Mouse (Mus musculus) midbrain, embryonic 11.5 days (tissue): Measurements from ENCODE around the gene Sgo2a. TPM values are rescaled to one million over a fixed set of nuclear protein-coding genes. Genes with fewer than 3 reads are reported as not detected.
A peak's percentile ranks its signal among the peaks of the same experiment; 100 is the strongest.

Experiments used
- ATAC-seq: fragments of 200-750 bp; cut with Nextera tagmentation; 2 replicates; pipeline ENCODE4 v1.8.0; 2017; ENCODE audit warnings: moderate TSS enrichment, moderate library complexity; ENCODE audit not compliant: low FRiP score
- DNase-seq: peaks from one replicate; pipeline ENCODE4 v3.0.0; 2015; ENCODE audit warnings: low spot score; ENCODE audit errors: missing footprints
- H3K27ac ChIP-seq: fragments of 300-500 bp; sonication (generic); 2 replicates; pipeline ENCODE4 v1.5.1; 2014; ENCODE audit warnings: low read depth, low read length
- H3K27me3 ChIP-seq: fragments of 300-500 bp; sonication (generic); 2 replicates; pipeline ENCODE4 v1.6.1; 2014; ENCODE audit warnings: mild to moderate bottlenecking, low read length, moderate library complexity, mixed read lengths; ENCODE audit not compliant: control insufficient read depth, insufficient read depth
- H3K36me3 ChIP-seq: fragments of 300-500 bp; sonication (generic); 2 replicates; pipeline ENCODE4 v1.6.1; 2014; ENCODE audit warnings: mild to moderate bottlenecking, low read length, moderate library complexity, mixed read lengths; ENCODE audit not compliant: control insufficient read depth, insufficient read depth
- H3K4me1 ChIP-seq: fragments of 300-500 bp; sonication (generic); 2 replicates; pipeline ENCODE4 v1.6.1; 2014; ENCODE audit warnings: low read length; ENCODE audit not compliant: control insufficient read depth, insufficient read depth
- H3K4me2 ChIP-seq: fragments of 300-500 bp; sonication (generic); 2 replicates; pipeline ENCODE4 v1.6.1; 2014; ENCODE audit warnings: mild to moderate bottlenecking, moderate library complexity
- H3K4me3 ChIP-seq: fragments of 300-500 bp; sonication (generic); 2 replicates; pipeline ENCODE4 v1.5.1; 2014; ENCODE audit warnings: low read depth, low read length
- H3K9ac ChIP-seq: fragments of 300-500 bp; sonication (generic); 2 replicates; pipeline ENCODE4 v1.6.1; 2014; ENCODE audit warnings: low read length
- H3K9me3 ChIP-seq: fragments of 300-500 bp; sonication (generic); 2 replicates; pipeline ENCODE4 v1.6.1; 2016; ENCODE audit warnings: low read length; ENCODE audit not compliant: control insufficient read depth
- WGBS: fragments of 180-500 bp; shearing (Covaris S2); extraction: QIAGEN DNeasy Blood & Tissue Kit; methylation state at CpG from one replicate; pipeline ENCODE4 v1.1.7; 2014; 5-methylcytosine and 5-hydroxymethylcytosine counted together
- polyA plus RNA-seq: library from polyadenylated mRNA; unstranded; fragments of >200 nt; fragmentation: Nextera tagmentation; extraction: Ambion mirVana; gene quantifications from 2 replicates; pipeline ENCODE4 v1.2.1, GENCODE M21; 2014

Sgo2a gene
- polyA plus RNA-seq, 1 experiment from 2014 or later: 30.5 TPM

- no peaks in the 10 kb centered on the region for H3K36me3 ChIP-seq
- H3K4me1 ChIP-seq: no peaks in the 10 kb centered on the region
- H3K27me3 ChIP-seq: no peaks in the 10 kb centered on the region
- WGBS: 85% methylated on average over 9 of the region's 9 CpGs
- H3K4me3 ChIP-seq: no peak overlapping the region
- peak; percentile 39 for DNase-seq
- H3K4me2 ChIP-seq: no peak overlapping the region
- no peak for ATAC-seq
- H3K27ac ChIP-seq: no peak overlapping the region
- H3K9me3 ChIP-seq: no peaks in the 10 kb centered on the region
- H3K9ac ChIP-seq: no peak overlapping the region
Observed at GRCm38 (mm10) chr1:58071006-58071405, 75.2 kb downstream of the Sgo2a start.

- Histone ChIP-seq H3K9me3 (no peaks in the 10 kb centered on the region), H3K4me3 (no peak overlapping the region), H3K27ac (no peak overlapping the region), H3K4me1 (no peaks in the 10 kb centered on the region), H3K9ac (no peak overlapping the region), H3K4me2 (no peak overlapping the region), H3K27me3 (no peaks in the 10 kb centered on the region), H3K36me3 (no peaks in the 10 kb centered on the region)
- ATAC-seq (no peak), DNase-seq (no peak)
- 93% methylated on average over 1 of the region's 1 CpGs for WGBS
Observed at GRCm38 (mm10) chr1:58071509-58071908, 75.7 kb downstream of the Sgo2a start.

GRCm38 (mm10) chr1:58072416-58072815 lies 76.6 kb downstream of the Sgo2a start:
- no peak overlapping the region for H3K9ac ChIP-seq
- H3K4me2 ChIP-seq: no peak overlapping the region
- H3K27ac ChIP-seq: no peak overlapping the region
- no peaks in the 10 kb centered on the region for H3K4me1 ChIP-seq
- no peak for ATAC-seq
- WGBS: 85% methylated on average over 2 of the region's 2 CpGs
- peak; percentile 81 for DNase-seq
- no peaks in the 10 kb centered on the region for H3K27me3 ChIP-seq
- H3K36me3 ChIP-seq: no peaks in the 10 kb centered on the region
- H3K4me3 ChIP-seq: no peak overlapping the region
- H3K9me3 ChIP-seq: no peaks in the 10 kb centered on the region

GRCm38 (mm10) chr1:58072991-58073730 lies 77.4 kb downstream of the Sgo2a start:
- Histone ChIP-seq H3K4me1 (no peaks in the 10 kb centered on the region), H3K9me3 (no peaks in the 10 kb centered on the region), H3K36me3 (no peaks in the 10 kb centered on the region), H3K4me2 (no peak overlapping the region), H3K9ac (no peak overlapping the region), H3K4me3 (no peak overlapping the region), H3K27me3 (no peaks in the 10 kb centered on the region), H3K27ac (no peak overlapping the region)
- no peak for ATAC-seq
- DNase-seq: peak; percentile 78
- 80% methylated on average over 12 of the region's 12 CpGs for WGBS

GRCm38 (mm10) chr1:58074266-58074665 lies 78.5 kb downstream of the Sgo2a start:
- H3K9me3 ChIP-seq: no peaks in the 10 kb centered on the region
- H3K27ac ChIP-seq: no peak overlapping the region
- 85% methylated on average over 2 of the region's 2 CpGs for WGBS
- DNase-seq (peak; percentile 62), ATAC-seq (no peak)
- H3K4me2 ChIP-seq: no peak overlapping the region
- no peak overlapping the region for H3K9ac ChIP-seq
- H3K36me3 ChIP-seq: no peaks in the 10 kb centered on the region
- H3K4me3 ChIP-seq: no peak overlapping the region
- H3K4me1 ChIP-seq: no peaks in the 10 kb centered on the region
- no peaks in the 10 kb centered on the region for H3K27me3 ChIP-seq

Other genes with a start within 250 kb of the Sgo2a start
- gene Spats2l, start 221.8 kb upstream of the Sgo2a start, polyA plus RNA-seq: 31.9 and 33.7 TPM in 2 replicates
- 18.1 and 21.7 TPM in 2 replicates for gene Kctd18, start 23.0 kb downstream of the Sgo2a start, polyA plus RNA-seq
- gene Aox1, start 34.0 kb downstream of the Sgo2a start, polyA plus RNA-seq: 0.15 and 0.18 TPM in 2 replicates
- gene Aox3, start 117.2 kb downstream of the Sgo2a start, polyA plus RNA-seq: 0.07 and 0.08 TPM in 2 replicates
- gene Aox4, start 214.4 kb downstream of the Sgo2a start, polyA plus RNA-seq: not detected in 2 replicates